14 mouse cellular contexts compared by ENCODE assay signal in the genomic region with DNA sequence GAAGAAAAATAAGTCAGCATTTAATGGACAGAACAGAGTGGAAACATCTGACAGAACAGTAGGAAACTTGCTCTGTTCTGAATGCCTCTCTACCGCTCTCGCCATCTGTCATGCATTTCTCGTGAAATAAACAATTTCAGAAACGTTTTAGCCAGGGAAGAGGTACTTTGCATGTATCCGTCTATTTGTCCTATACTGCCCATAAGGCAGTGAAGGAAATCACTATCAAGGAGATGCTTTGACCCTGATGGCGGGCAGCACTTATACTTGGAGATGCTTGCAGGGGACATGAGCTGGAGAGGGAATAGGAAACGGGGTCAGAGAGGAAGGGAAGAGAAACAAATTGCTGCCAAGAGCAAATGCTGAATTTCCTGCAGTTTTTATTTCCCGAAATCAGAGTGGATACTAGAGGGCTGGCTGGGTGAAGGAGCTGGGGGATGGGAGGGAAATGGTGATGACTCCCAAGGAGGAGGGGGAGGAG. TPM values are rescaled to one million over a fixed set of nuclear protein-coding genes. Genes with fewer than 3 reads are reported as not detected.
DNase-seq lines count a peak whose midpoint lies in the region; ATAC-seq and TF ChIP-seq lines count a peak whose summit lies in the region.
"Had no signal": no experiment of that assay in that cellular context is flagged by ENCODE, and none has a peak within 500 bp of the region (broad histone marks: within the 10 kb centered on the region; RNA-seq: fewer than 3 reads in every experiment).

No protein-coding gene starts in this region.

- 0 out of 2 replicates have a peak, but pooled peaks cover 2% of the 10 kb centered on the region for H3K9me3 ChIP-seq in forebrain, embryonic 15.5 days
- no peaks in the 10 kb centered on the region for H3K9me3 ChIP-seq in forebrain, embryonic 11.5 days (ENCODE audit: control insufficient read depth, low read length)
- H3K9me3 ChIP-seq in kidney, postnatal 0 days (replicated peaks; ENCODE audit: low read length), result 0 out of 2 replicates have a peak, but pooled peaks cover 3% of the 10 kb centered on the region
- H3K9me3 ChIP-seq in intestine, postnatal 0 days (ENCODE audit: control insufficient read depth), result no peaks in the 10 kb centered on the region; the same call in 1 of the 2 replicates
- H3K9me3 ChIP-seq: G1E; heart, embryonic 10.5 days; lung, embryonic 15.5 days had no signal

- DNase-seq in forebrain, embryonic 11.5 days (ENCODE audit: low spot score), result no peak
- peak; percentile 72 for DNase-seq in kidney, postnatal 0 days (ENCODE audit: low spot score)
- no peak for DNase-seq in kidney, adult 18-20 months
- DNase-seq in brain, embryonic 14.5 days (ENCODE audit: low read depth), result peak; percentile 34
- DNase-seq in cerebellum, postnatal 14 days, result peak; percentile 57 to 74
- DNase-seq in gastrocnemius, postnatal 25 days, result no peak
- DNase-seq: layer of hippocampus, adult 9-11 months had no signal

- H3K9ac ChIP-seq in forebrain, embryonic 15.5 days (replicated peaks), result no peak overlapping the region
- no peak overlapping the region for H3K9ac ChIP-seq in forebrain, embryonic 11.5 days (ENCODE audit: low read length)
- H3K9ac ChIP-seq in kidney, postnatal 0 days (ENCODE audit: low read depth, low read length), result no peak overlapping the region
- H3K9ac ChIP-seq in intestine, postnatal 0 days (ENCODE audit: low read depth, low read length), result no peak overlapping the region
- H3K9ac ChIP-seq: hindbrain, embryonic 13.5 days; lung, embryonic 15.5 days had no signal

- no peak overlapping the region for H3K4me3 ChIP-seq in forebrain, embryonic 15.5 days
- no peak overlapping the region for H3K4me3 ChIP-seq in forebrain, embryonic 11.5 days (ENCODE audit: low read depth, low read length)
- H3K4me3 ChIP-seq in kidney, postnatal 0 days (replicated peaks; ENCODE audit: low read depth, low read length), result no peak overlapping the region
- no peak overlapping the region for H3K4me3 ChIP-seq in intestine, postnatal 0 days (ENCODE audit: low read depth, low read length)
- H3K4me3 ChIP-seq: heart, embryonic 10.5 days; hindbrain, embryonic 13.5 days; lung, embryonic 15.5 days; midbrain, embryonic 10.5 days had no signal

- H3K27ac ChIP-seq in forebrain, embryonic 15.5 days (replicated peaks), result peak overlapping the region; percentile 76
- no peak overlapping the region for H3K27ac ChIP-seq in forebrain, embryonic 11.5 days (ENCODE audit: low read depth, low read length)
- 0 out of 2 replicates have a peak overlapping the region, but pooled peaks have one; percentile 1 for H3K27ac ChIP-seq in kidney, postnatal 0 days
- H3K27ac ChIP-seq in intestine, postnatal 0 days (ENCODE audit: low read depth, low read length), result no peak overlapping the region
- H3K27ac ChIP-seq: heart, embryonic 10.5 days; hindbrain, embryonic 13.5 days; lung, embryonic 15.5 days; midbrain, embryonic 10.5 days had no signal

- H3K27me3 ChIP-seq in forebrain, embryonic 15.5 days, result no peaks in the 10 kb centered on the region
- no peaks in the 10 kb centered on the region for H3K27me3 ChIP-seq in forebrain, embryonic 11.5 days (ENCODE audit: control insufficient read depth, insufficient read depth, low read length)
- no peaks in the 10 kb centered on the region for H3K27me3 ChIP-seq in kidney, postnatal 0 days (ENCODE audit: insufficient read depth, low read length)
- no peaks in the 10 kb centered on the region for H3K27me3 ChIP-seq in intestine, postnatal 0 days (replicated peaks; ENCODE audit: control insufficient read depth, insufficient read depth, low read length)
- H3K27me3 ChIP-seq: hindbrain, embryonic 13.5 days; lung, embryonic 15.5 days had no signal

- no peaks in the 10 kb centered on the region for H3K36me3 ChIP-seq in forebrain, embryonic 15.5 days
- H3K36me3 ChIP-seq in forebrain, embryonic 11.5 days (ENCODE audit: control insufficient read depth, insufficient read depth, low read length), result no peaks in the 10 kb centered on the region
- no peaks in the 10 kb centered on the region for H3K36me3 ChIP-seq in kidney, postnatal 0 days (ENCODE audit: insufficient read depth, low read length)
- H3K36me3 ChIP-seq in intestine, postnatal 0 days (ENCODE audit: control insufficient read depth, insufficient read depth), result no peaks in the 10 kb centered on the region
- H3K36me3 ChIP-seq: G1E; heart, embryonic 10.5 days; hindbrain, embryonic 13.5 days; lung, embryonic 15.5 days; midbrain, embryonic 10.5 days had no signal

- WGBS in forebrain, embryonic 15.5 days, result 76% methylated on average over 8 of the region's 8 CpGs
- WGBS in forebrain, embryonic 11.5 days, result 76% methylated on average over 8 of the region's 8 CpGs
- WGBS in kidney, postnatal 0 days, result 47% methylated on average over 8 of the region's 8 CpGs
- 59% methylated on average over 8 of the region's 8 CpGs for WGBS in intestine, postnatal 0 days

- no peak for TF ChIP-seq POLR2A in brain, embryonic 14.5 days (IDR thresholded peaks at IDR 0.05; ENCODE audit: borderline replicate concordance, extremely low read depth, insufficient read depth, insufficient read length, poor library complexity, severe bottlenecking)

- H3K4me1 ChIP-seq in forebrain, embryonic 15.5 days, result 0 out of 2 replicates have a peak, but pooled peaks cover 9% of the 10 kb centered on the region
- no peaks in the 10 kb centered on the region for H3K4me1 ChIP-seq in forebrain, embryonic 11.5 days (replicated peaks; ENCODE audit: control insufficient read depth, insufficient read depth, low read length)
- no peaks in the 10 kb centered on the region for H3K4me1 ChIP-seq in kidney, postnatal 0 days (replicated peaks; ENCODE audit: insufficient read depth, low read length)
- H3K4me1 ChIP-seq in intestine, postnatal 0 days (replicated peaks; ENCODE audit: control insufficient read depth, insufficient read depth, low read length), result no peaks in the 10 kb centered on the region
- H3K4me1 ChIP-seq: heart, embryonic 10.5 days; hindbrain, embryonic 13.5 days; lung, embryonic 15.5 days; midbrain, embryonic 10.5 days had no signal

- ATAC-seq in forebrain, embryonic 15.5 days (replicated peaks), result no peak
- ATAC-seq in forebrain, embryonic 11.5 days (replicated peaks; ENCODE audit: low FRiP score), result no peak
- ATAC-seq in kidney, postnatal 0 days (replicated peaks; ENCODE audit: low FRiP score, low read depth), result no peak
- no peak for ATAC-seq in intestine, postnatal 0 days

- H3K4me2 ChIP-seq in forebrain, embryonic 15.5 days (replicated peaks), result no peak overlapping the region
- no peak overlapping the region for H3K4me2 ChIP-seq in forebrain, embryonic 11.5 days (ENCODE audit: low read depth, low read length, severe bottlenecking)
- H3K4me2 ChIP-seq in kidney, postnatal 0 days (ENCODE audit: low read length), result no peak overlapping the region
- no peak overlapping the region for H3K4me2 ChIP-seq in intestine, postnatal 0 days (replicated peaks; ENCODE audit: low read depth)
- H3K4me2 ChIP-seq: hindbrain, embryonic 13.5 days; lung, embryonic 15.5 days had no signal

- no peak for TF ChIP-seq CTCF in kidney, postnatal 0 days (IDR thresholded peaks at IDR 0.05; ENCODE audit: low read depth)
- no peak for TF ChIP-seq CTCF in brain, embryonic 14.5 days (IDR thresholded peaks at IDR 0.05; ENCODE audit: borderline replicate concordance, extremely low read depth, insufficient read depth, insufficient read length)
- TF ChIP-seq CTCF in intestine, postnatal 0 days (IDR thresholded peaks at IDR 0.05; ENCODE audit: low read depth), result no peak

RNA-seq across cellular contexts. Expression of a gene that starts 37.5 kb away (rescaled TPM):
- polyA plus RNA-seq in forebrain, embryonic 15.5 days (2015; fragmentation: Nextera tagmentation; extraction: Ambion mirVana), result 60.3 and 71.5 TPM in 2 replicates
- 22.0 and 31.7 TPM in 2 replicates for polyA plus RNA-seq in forebrain, embryonic 11.5 days (2014; fragmentation: Nextera tagmentation; extraction: Ambion mirVana)
- polyA plus RNA-seq in kidney, postnatal 0 days (2015; fragmentation: Nextera tagmentation; extraction: Ambion mirVana), result 64.1 and 65.7 TPM in 2 replicates
- polyA plus RNA-seq in brain, embryonic 14.5 days (2012; rRNA removed), result 47.5 and 51.4 TPM in 2 replicates
- polyA plus RNA-seq in intestine, postnatal 0 days (2015; fragmentation: Nextera tagmentation; extraction: Ambion mirVana), result 88.3 and 92.9 TPM in 2 replicates
- 10 to 100 TPM; 19.5 to 22.7 TPM for total RNA-seq in gastrocnemius, postnatal 25 days (2021)
- polyA plus RNA-seq: G1E had no signal

RNA-seq across cellular contexts. Expression of a gene that starts 59.6 kb away (rescaled TPM):
- 27.1 and 28.3 TPM in 2 replicates for polyA plus RNA-seq in forebrain, embryonic 15.5 days (2015; fragmentation: Nextera tagmentation; extraction: Ambion mirVana)
- polyA plus RNA-seq in forebrain, embryonic 11.5 days (2014; fragmentation: Nextera tagmentation; extraction: Ambion mirVana), result 3.6 and 4.7 TPM in 2 replicates
- 3.4 and 4.2 TPM in 2 replicates for polyA plus RNA-seq in kidney, postnatal 0 days (2015; fragmentation: Nextera tagmentation; extraction: Ambion mirVana)
- polyA plus RNA-seq in brain, embryonic 14.5 days (2012; rRNA removed), result 18.0 and 18.6 TPM in 2 replicates
- 3.5 and 3.8 TPM in 2 replicates for polyA plus RNA-seq in intestine, postnatal 0 days (2015; fragmentation: Nextera tagmentation; extraction: Ambion mirVana)
- total RNA-seq in gastrocnemius, postnatal 25 days (2021), result 10 to 100 TPM; 32.0 to 41.5 TPM
- polyA plus RNA-seq: G1E had no signal

Comparison
In these comparisons a context has a peak if more than half of its experiments do, and no peak if none do; other contexts are left out.
1. H3K27ac ChIP-seq: peak in forebrain, embryonic 15.5 days (single experiment) and kidney, postnatal 0 days (single experiment); none in forebrain, embryonic 11.5 days (single experiment) and intestine, postnatal 0 days (single experiment).
2. DNase-seq: peak in kidney, postnatal 0 days (single experiment), brain, embryonic 14.5 days (single experiment) and cerebellum, postnatal 14 days (2 of 2); none in forebrain, embryonic 11.5 days (single experiment), kidney, adult 18-20 months (single experiment) and gastrocnemius, postnatal 25 days (single experiment).